Mouse (Mus musculus): ENCODE results near the gene Esam. TPM values are rescaled to one million over a fixed set of nuclear protein-coding genes. Genes with fewer than 3 reads are reported as not detected.

The Esam gene
- polyA plus RNA-seq (2014; fragmentation: Nextera tagmentation; extraction: Ambion mirVana): 48.3 and 49.3 TPM in 2 replicates

GRCm38 (mm10) chr9:37527396-37528224 lies at the start of gene Esam:
Gene Esam, plus strand, starts transcription at chr9:37528078.
- H3K4me3 ChIP-seq (replicated peaks; ENCODE audit: low read length): peak within 1 kb of the TSS; percentile 13
- peak within 1 kb of the TSS; percentile 52 for H3K4me2 ChIP-seq (replicated peaks)
- ATAC-seq (ENCODE audit: low FRiP score) (no peak), DNase-seq (ENCODE audit: low spot score) (no peak)
- no peaks in the 10 kb centered on the region for H3K9me3 ChIP-seq (ENCODE audit: control insufficient read depth, low read length)
- peak within 1 kb of the TSS; percentile 33; the same call in 1 of the 2 replicates for H3K27ac ChIP-seq
- H3K27me3 ChIP-seq (ENCODE audit: control insufficient read depth, insufficient read depth, low read length): peaks cover 64% of the 10 kb centered on the region
- 5% methylated on average over 41 of the region's 41 CpGs for whole genome bisulfite sequencing
- H3K4me1 ChIP-seq (replicated peaks; ENCODE audit: control insufficient read depth, insufficient read depth, low read length): peaks cover 19% of the 10 kb centered on the region
- peak within 1 kb of the TSS; percentile 21; the same call in 1 of the 2 replicates for H3K9ac ChIP-seq
- H3K36me3 ChIP-seq (replicated peaks; ENCODE audit: control insufficient read depth, insufficient read depth): peaks cover 23% of the 10 kb centered on the region

DNA sequence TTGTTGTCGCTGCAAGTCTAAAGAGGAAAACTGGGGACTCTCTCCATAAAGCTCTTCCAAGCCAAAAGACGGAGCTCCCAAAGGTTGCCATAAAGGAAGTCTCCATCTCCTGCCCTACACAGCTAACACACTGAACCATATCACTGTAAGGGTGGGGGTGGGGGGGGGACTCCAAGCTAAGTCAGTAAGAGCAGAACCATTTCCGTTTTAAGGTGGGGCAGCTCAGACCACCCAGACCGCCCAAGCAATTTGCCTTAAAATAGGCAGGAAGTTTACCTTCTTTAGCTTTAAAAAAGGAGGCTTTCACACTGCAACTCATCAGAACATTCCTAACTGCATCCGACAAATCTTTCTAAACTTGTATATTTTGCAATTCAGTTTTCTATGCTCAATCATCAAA lies 42.7 kb upstream of the Esam start:
- 64% methylated on average over 5 of the region's 5 CpGs for WGBS
- H3K36me3 ChIP-seq (replicated peaks; ENCODE audit: control insufficient read depth, insufficient read depth): no peaks in the 10 kb centered on the region

GRCm38 (mm10) chr9:37488041-37488440 lies 39.8 kb upstream of the Esam start:
- H3K4me3 ChIP-seq (replicated peaks; ENCODE audit: low read length): peak overlapping the region; percentile 100
- 45% methylated on average over 4 of the region's 4 CpGs for WGBS
- peaks cover 22% of the 10 kb centered on the region for H3K4me1 ChIP-seq (replicated peaks; ENCODE audit: control insufficient read depth, insufficient read depth, low read length)
- no peaks in the 10 kb centered on the region for H3K27me3 ChIP-seq (ENCODE audit: control insufficient read depth, insufficient read depth, low read length)
- no peaks in the 10 kb centered on the region for H3K36me3 ChIP-seq (replicated peaks; ENCODE audit: control insufficient read depth, insufficient read depth)
- H3K9ac ChIP-seq: peak overlapping the region; percentile 93
- peak overlapping the region; percentile 98 for H3K27ac ChIP-seq
- peak overlapping the region; percentile 70 for H3K4me2 ChIP-seq (replicated peaks)
- DNase-seq (ENCODE audit: low spot score): peak; percentile 24
- no peaks in the 10 kb centered on the region for H3K9me3 ChIP-seq (ENCODE audit: control insufficient read depth, low read length)
- no peak for ATAC-seq (ENCODE audit: low FRiP score)

More for the DNA sequence above, 42.7 kb upstream of the Esam start:
- peaks cover 9% of the 10 kb centered on the region for H3K4me1 ChIP-seq (replicated peaks; ENCODE audit: control insufficient read depth, insufficient read depth, low read length)
- ATAC-seq (ENCODE audit: low FRiP score) (no peak), DNase-seq (ENCODE audit: low spot score) (no peak)
- H3K4me3 ChIP-seq (replicated peaks; ENCODE audit: low read length): no peak overlapping the region
- no peaks in the 10 kb centered on the region for H3K27me3 ChIP-seq (ENCODE audit: control insufficient read depth, insufficient read depth, low read length)
- no peak overlapping the region for H3K27ac ChIP-seq
- no peak overlapping the region for H3K9ac ChIP-seq
- no peaks in the 10 kb centered on the region for H3K9me3 ChIP-seq (ENCODE audit: control insufficient read depth, low read length)
- H3K4me2 ChIP-seq (replicated peaks): no peak overlapping the region

DNA sequence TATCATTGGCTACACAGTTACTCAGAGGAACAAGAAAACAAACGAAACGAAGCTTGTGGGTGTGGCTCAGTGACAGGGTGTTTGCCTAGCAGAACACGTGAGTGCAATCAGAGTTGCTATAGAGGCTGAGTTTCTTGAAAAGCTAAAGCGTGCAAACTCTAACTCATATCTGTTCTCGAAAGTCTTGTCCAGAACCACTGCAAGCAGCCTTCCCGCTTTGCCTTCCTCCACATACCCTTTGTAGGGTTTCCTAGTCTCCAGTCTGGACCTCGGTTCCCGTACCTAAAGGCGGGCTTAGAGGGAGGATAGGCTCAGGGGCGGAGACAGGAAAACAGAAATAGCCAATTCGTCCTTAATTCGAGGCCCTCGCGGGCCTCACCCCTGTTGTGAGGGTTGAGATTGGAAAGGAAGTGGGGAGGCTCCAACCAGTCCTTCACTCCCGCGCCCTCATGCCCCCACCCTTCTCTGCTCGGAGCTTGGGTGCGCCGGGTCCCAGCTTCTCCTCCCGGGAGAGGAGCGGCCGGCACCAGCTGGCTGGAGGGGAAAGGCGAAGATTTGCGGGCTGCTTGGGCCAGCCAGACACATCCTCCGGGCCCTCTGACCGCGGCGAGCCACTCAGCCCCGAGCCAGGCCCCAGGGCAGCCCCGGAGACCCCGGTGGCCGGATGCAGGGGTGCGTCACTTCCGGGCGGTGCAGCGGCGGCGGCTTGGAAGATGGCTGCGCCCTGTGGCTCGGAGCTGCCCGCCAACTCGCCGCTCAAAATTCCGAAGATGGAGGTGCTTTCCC lies 39.1 kb upstream of the Esam start, which contains the start of gene Msantd2:
Msantd2 (plus strand) TSS at position 709 of the 786 bp plus-strand sequence.
- WGBS: under 1% methylated on average over 43 of the region's 44 CpGs
- Histone ChIP-seq H3K36me3 (replicated peaks; ENCODE audit: control insufficient read depth, insufficient read depth) (no peaks in the 10 kb centered on the region), H3K4me1 (replicated peaks; ENCODE audit: control insufficient read depth, insufficient read depth, low read length) (peaks cover 22% of the 10 kb centered on the region), H3K9me3 (ENCODE audit: control insufficient read depth, low read length) (no peaks in the 10 kb centered on the region), H3K27ac (peak within 1 kb of the TSS; percentile 98), H3K27me3 (ENCODE audit: control insufficient read depth, insufficient read depth, low read length) (no peaks in the 10 kb centered on the region), H3K9ac (peak within 1 kb of the TSS; percentile 93), H3K4me3 (replicated peaks; ENCODE audit: low read length) (peak within 1 kb of the TSS; percentile 100), H3K4me2 (replicated peaks) (peak within 1 kb of the TSS; percentile 70)
- peak; percentile 84 for DNase-seq (ENCODE audit: low spot score)
- ATAC-seq (ENCODE audit: low FRiP score): peak; percentile 95

GRCm38 (mm10) chr9:37489446-37490120 lies 38.3 kb upstream of the Esam start:
- H3K4me3 ChIP-seq (replicated peaks; ENCODE audit: low read length): peak overlapping the region; percentile 100
- H3K4me2 ChIP-seq (replicated peaks): peak overlapping the region; percentile 70
- no peaks in the 10 kb centered on the region for H3K27me3 ChIP-seq (ENCODE audit: control insufficient read depth, insufficient read depth, low read length)
- H3K27ac ChIP-seq: peak overlapping the region; percentile 98
- DNase-seq (ENCODE audit: low spot score) (peak; percentile 36), ATAC-seq (ENCODE audit: low FRiP score) (peak; percentile 76)
- peak overlapping the region; percentile 93 for H3K9ac ChIP-seq
- under 1% methylated on average over 71 of the region's 75 CpGs for WGBS
- H3K4me1 ChIP-seq (replicated peaks; ENCODE audit: control insufficient read depth, insufficient read depth, low read length): peaks cover 22% of the 10 kb centered on the region
- H3K36me3 ChIP-seq (replicated peaks; ENCODE audit: control insufficient read depth, insufficient read depth): no peaks in the 10 kb centered on the region
- H3K9me3 ChIP-seq (ENCODE audit: control insufficient read depth, low read length): no peaks in the 10 kb centered on the region

DNA sequence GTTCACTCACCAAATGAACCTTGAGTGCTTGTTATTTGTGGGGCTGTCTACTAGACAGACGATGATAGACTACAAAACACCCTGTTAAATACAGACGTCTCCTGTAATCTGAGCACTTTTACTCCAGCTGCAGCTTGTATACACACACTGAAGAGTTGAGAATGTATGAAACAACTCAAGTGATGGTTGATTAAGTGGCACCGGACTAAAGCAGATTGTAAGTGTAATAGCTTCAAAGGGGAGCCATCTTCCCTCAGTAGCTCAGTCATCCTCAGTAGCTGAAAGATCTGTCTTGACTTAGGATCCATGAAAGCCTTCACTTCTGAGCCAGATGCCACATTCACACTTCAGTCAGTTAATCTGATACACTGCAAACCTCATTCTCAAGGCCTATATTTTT lies 32.1 kb upstream of the Esam start:
- Histone ChIP-seq H3K9ac (no peak overlapping the region), H3K4me1 (replicated peaks; ENCODE audit: control insufficient read depth, insufficient read depth, low read length) (peaks cover 7% of the 10 kb centered on the region), H3K4me2 (replicated peaks) (no peak overlapping the region), H3K27me3 (ENCODE audit: control insufficient read depth, insufficient read depth, low read length) (no peaks in the 10 kb centered on the region), H3K27ac (no peak overlapping the region), H3K36me3 (replicated peaks; ENCODE audit: control insufficient read depth, insufficient read depth) (no peaks in the 10 kb centered on the region), H3K4me3 (replicated peaks; ENCODE audit: low read length) (no peak overlapping the region), H3K9me3 (ENCODE audit: control insufficient read depth, low read length) (no peaks in the 10 kb centered on the region)
- WGBS: 88% methylated on average over 3 of the region's 3 CpGs
- DNase-seq (ENCODE audit: low spot score) (no peak), ATAC-seq (ENCODE audit: low FRiP score) (no peak)

DNA sequence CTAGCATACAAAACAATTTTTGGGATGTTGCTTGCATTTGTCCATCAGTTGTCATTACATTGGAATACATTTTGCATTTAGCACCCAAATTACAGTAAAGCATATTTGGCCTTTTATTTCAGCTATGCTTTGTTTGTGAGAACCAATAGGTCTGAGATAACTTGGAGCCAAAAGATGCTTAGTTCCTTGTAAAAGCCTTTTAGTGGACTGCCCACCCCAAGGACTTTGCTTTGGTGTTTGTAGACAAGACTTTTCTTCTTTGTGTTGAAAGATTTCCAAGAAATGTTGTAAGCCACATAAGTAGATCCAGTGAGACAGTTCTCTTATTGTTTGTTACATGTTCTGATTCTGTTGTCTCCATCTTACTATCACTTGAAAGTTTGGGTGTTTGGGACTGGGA lies 31.6 kb upstream of the Esam start:
- Histone ChIP-seq H3K4me1 (replicated peaks; ENCODE audit: control insufficient read depth, insufficient read depth, low read length) (peaks cover 1% of the 10 kb centered on the region; the same call in 1 of the 2 replicates), H3K27me3 (ENCODE audit: control insufficient read depth, insufficient read depth, low read length) (no peaks in the 10 kb centered on the region), H3K4me3 (replicated peaks; ENCODE audit: low read length) (no peak overlapping the region), H3K9ac (no peak overlapping the region), H3K4me2 (replicated peaks) (no peak overlapping the region), H3K36me3 (replicated peaks; ENCODE audit: control insufficient read depth, insufficient read depth) (no peaks in the 10 kb centered on the region), H3K9me3 (ENCODE audit: control insufficient read depth, low read length) (no peaks in the 10 kb centered on the region), H3K27ac (no peak overlapping the region)
- ATAC-seq (ENCODE audit: low FRiP score) (no peak), DNase-seq (ENCODE audit: low spot score) (no peak)

- ATAC-seq (ENCODE audit: low FRiP score): no peak
- 71% methylated on average over 3 of the region's 3 CpGs for WGBS
- H3K9ac ChIP-seq: no peak overlapping the region
These were observed 27.7 kb upstream of the Esam start for GRCm38 (mm10) chr9:37500201-37500600.

GRCm38 (mm10) chr9:37501170-37501569 lies 26.7 kb upstream of the Esam start:
- 95% methylated on average over 1 of the region's 1 CpGs for WGBS
- Histone ChIP-seq H3K9me3 (ENCODE audit: control insufficient read depth, low read length) (no peaks in the 10 kb centered on the region), H3K27ac (no peak overlapping the region), H3K4me1 (replicated peaks; ENCODE audit: control insufficient read depth, insufficient read depth, low read length) (no peaks in the 10 kb centered on the region), H3K4me2 (replicated peaks) (no peak overlapping the region), H3K4me3 (replicated peaks; ENCODE audit: low read length) (no peak overlapping the region), H3K36me3 (replicated peaks; ENCODE audit: control insufficient read depth, insufficient read depth) (no peaks in the 10 kb centered on the region), H3K9ac (no peak overlapping the region), H3K27me3 (ENCODE audit: control insufficient read depth, insufficient read depth, low read length) (no peaks in the 10 kb centered on the region)
- DNase-seq (ENCODE audit: low spot score) (no peak), ATAC-seq (ENCODE audit: low FRiP score) (no peak)

More at GRCm38 (mm10) chr9:37500201-37500600, 27.7 kb upstream of the Esam start:
- H3K4me1 ChIP-seq (replicated peaks; ENCODE audit: control insufficient read depth, insufficient read depth, low read length): no peaks in the 10 kb centered on the region
- H3K36me3 ChIP-seq (replicated peaks; ENCODE audit: control insufficient read depth, insufficient read depth): no peaks in the 10 kb centered on the region
- no peak overlapping the region for H3K4me3 ChIP-seq (replicated peaks; ENCODE audit: low read length)
- no peaks in the 10 kb centered on the region for H3K9me3 ChIP-seq (ENCODE audit: control insufficient read depth, low read length)
- no peaks in the 10 kb centered on the region for H3K27me3 ChIP-seq (ENCODE audit: control insufficient read depth, insufficient read depth, low read length)
- H3K27ac ChIP-seq: no peak overlapping the region
- no peak for DNase-seq (ENCODE audit: low spot score)
- H3K4me2 ChIP-seq (replicated peaks): no peak overlapping the region
